Mouse (Mus musculus): ENCODE data around the gene Fam227b.

Fam227b gene

DNA sequence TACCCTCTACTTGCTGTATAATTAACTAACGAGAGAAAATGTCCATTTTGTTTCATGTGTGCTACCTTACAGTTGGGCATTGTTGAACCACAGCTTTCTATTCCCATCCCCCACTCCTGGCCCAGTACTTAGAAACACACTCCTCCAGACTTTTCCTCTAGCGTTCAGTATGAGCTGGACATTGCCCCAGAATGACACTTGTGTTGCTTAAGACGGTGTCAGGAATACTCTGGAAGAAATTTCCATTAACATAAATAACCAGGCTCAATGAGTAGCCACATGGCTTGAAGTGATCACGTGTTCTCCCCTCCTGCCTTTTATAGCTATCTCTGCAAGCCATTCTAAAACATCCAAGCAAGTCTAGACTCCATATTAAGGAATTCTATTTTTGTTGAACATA, 91.2 kb downstream of the Fam227b start:
- no peak for DNase-seq

DNA sequence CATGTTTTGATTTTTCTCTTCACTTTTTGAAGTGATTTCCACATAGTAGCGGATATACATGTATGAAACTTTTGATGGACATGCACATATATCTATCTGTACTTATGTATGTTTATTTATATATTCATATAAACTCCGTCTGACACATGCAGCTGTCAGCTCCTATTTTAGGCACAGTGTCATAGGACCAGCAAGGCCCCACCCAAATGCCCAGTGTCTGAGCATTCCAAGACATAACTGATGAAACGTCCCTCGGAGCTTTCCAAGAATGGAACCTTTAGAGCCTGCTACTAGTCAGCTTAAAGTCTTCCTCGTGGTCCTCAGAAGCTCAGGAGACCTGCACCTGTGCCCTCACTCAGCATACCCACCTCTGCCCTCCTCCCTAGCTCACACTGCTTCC, 98.1 kb downstream of the Fam227b start:
- DNase-seq, result no peak

DNA sequence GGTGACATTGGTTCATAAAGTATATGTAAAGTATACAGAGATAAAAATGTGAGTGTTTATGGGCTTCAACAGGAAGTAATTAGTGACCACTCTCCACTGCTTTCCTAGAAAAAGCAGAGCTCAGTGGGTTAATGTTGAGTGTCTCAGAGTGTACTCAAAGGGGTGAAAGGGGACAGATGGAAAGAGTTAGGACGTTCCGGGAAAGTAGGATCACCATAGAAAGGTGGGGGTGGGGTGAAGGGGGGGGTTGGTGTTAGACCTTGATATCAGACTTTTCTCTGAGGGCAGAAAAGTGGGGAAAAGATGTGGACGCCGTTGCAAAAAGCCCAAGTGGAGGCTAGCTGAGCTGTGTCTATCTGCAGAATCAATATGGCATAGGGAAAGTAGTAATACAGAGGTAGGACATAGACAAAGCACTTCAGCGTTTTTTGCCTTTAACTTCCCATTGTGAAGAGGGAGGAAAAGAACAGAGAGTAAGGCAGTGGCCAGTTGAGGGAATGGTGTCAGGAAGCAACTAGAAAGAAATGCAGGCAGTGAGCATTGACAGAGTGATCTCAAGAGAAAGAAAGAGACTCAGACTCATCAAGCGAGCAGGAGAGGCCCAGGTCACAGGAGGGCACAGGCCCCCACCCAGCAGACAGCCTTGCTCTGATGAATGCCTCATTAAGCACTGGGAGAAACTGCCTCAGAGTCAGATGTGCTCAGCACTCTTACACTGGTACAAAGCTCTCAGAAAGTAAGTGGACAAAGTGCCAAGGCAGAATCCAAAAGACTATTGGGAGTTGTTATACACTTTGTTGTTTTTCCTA, 98.9 kb downstream of the Fam227b start:
- DNase-seq, result no peak

DNA sequence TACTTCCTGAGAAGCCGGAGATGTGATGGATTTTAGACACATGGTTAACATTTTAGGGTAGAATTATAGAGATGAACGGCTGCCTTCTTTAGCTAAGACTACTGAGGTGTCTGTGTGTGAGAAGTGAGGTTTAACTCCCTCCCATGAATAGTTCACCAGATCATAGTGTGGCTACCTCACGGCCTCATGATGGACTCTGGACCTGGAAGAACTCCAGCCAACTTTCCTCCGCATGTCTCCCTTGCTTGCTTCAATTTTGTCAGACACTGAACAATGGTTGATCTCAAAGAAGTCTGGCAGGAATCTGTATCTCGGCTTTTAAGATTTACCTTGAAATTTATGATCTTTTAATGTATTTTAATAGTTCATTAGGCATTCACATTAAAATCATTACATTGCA, 106.2 kb downstream of the Fam227b start:
- no peak for DNase-seq

DNA sequence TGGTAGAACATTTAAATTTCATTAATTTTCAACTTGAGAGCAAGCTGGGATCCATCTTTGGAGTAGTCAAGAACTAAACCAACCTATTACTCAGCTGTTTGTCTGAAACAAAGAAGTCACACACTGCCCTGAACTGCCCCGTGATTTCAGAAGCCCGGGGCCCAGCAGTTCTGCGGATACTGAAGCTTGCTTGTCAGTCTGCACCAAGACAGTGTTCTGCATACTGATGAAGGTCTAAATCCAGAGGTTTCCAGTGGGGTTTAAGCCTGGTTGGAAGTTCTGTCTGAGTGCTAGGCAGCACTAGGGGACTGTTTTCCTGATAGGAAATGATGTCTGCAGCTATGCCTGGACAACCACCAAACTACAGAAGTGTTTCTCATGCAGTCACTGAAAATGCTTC, 109.1 kb downstream of the Fam227b start:
- DNase-seq, result no peak

DNA sequence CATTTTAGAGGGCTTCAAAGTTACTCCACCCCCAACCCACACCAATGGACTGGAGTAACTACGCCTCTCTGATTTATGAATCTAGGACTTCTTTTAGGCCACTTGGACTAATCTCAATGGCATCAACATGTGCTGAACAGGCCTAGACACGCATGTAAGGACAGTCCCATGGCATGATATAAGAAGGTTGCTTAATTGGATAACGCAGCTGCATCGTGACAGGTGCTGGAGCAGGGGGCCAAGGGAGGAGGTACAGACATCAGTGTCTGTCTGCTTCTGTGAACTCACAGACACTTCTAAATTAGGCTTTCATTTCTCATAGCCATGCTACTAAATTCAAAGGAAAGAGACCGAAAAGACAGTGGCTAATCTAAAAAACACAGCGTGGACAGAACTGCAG, 110.6 kb downstream of the Fam227b start:
- no peak for DNase-seq

DNA sequence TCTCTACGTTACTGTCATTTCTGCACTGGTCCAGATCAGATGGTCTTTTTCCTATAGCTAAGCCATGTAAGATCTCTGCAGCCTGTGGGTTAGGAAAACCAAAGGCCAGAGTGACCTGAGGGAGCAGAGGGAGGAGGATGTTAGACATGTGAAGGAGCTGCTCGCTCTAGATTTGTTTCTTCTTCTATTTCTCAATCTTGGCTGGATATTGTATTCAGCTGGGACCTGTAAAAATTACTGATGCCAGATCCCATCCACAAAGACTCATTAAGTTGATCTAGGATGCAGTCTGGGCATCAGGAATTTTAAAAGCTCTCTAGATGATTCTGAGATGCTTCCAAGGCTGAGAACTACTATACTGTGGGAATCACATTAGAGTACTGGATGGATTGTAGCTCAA, 111.2 kb downstream of the Fam227b start:
- no peak for DNase-seq

DNA sequence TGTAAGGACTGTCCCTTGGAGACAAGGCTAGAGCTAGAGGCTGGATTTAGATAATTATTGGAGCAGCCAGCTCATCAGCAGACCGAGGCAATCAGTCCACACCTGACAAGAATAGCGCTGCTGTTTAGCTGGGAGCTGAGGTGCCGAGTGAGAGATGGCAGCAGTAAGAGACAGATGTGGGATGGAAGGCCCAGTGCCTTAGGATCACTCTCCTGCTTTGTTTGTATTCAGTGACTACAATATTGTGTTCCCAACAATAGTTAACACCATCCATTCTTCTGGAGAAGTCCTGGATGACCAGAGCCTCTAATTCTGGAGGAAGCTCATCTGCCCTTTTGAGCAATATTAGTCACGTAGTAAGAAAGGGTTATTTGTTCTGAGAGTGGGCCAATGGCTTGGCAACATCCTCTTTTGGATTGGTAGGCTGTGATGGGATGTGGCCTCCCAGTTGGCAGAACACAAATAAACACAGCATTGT, 112.4 kb downstream of the Fam227b start:
- DNase-seq, result no peak

DNA sequence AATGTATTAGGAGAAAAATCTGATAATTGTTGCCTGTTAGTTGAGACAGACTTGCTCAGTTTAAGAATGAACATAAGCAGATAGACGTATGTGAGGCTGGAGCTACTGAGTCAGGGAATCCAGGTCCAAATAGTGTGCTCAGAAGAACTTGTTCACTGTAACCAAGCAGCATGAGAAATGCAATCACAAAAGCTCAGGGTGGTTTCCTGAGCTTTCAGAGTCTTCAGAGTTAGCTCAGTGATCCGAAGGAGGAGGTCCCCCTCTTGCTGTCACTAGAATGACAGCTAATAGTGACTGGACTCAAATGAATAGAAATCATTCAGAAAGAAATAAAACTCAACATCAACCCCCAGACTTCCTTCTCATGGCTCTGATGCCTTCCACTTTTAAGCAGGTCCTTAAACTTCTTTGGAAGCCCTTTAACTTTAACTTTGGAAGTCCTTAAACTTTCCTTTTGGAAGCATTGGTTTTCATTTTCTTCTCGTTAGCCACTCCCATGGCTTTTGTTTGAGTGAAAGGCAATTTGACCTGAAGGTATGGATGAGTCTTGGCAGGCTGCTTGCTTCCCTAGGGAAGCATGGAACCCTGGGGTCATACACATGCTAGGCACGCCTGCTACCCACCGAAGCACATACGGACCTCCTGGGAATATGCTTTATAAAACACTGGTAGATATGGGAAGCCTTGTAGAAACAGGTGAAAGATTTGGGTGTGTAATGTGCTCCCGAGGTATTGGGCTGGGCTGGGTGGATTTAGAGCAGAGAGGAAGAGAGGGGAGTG, 113.4 kb downstream of the Fam227b start:
- DNase-seq, result no peak

DNA sequence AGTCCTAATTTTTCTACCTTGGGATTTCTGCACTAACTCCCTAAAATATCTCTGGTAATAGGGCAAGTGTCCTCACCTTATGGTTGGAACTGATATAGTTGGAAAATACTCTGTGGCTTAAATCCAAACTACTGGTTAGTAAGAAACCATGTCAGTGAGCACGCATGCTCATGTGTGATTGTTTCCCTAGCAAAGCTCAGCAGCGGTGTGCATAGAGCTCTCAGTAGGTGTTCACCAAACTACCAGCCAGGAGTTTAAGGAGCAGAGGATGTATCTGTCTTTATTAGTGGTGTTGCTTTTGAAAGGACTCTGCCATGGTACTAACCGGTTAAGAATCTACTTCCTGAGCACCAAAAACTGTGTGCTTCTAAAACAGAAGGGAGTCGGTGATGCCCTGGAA, 115.7 kb downstream of the Fam227b start:
- DNase-seq, result no peak

DNA sequence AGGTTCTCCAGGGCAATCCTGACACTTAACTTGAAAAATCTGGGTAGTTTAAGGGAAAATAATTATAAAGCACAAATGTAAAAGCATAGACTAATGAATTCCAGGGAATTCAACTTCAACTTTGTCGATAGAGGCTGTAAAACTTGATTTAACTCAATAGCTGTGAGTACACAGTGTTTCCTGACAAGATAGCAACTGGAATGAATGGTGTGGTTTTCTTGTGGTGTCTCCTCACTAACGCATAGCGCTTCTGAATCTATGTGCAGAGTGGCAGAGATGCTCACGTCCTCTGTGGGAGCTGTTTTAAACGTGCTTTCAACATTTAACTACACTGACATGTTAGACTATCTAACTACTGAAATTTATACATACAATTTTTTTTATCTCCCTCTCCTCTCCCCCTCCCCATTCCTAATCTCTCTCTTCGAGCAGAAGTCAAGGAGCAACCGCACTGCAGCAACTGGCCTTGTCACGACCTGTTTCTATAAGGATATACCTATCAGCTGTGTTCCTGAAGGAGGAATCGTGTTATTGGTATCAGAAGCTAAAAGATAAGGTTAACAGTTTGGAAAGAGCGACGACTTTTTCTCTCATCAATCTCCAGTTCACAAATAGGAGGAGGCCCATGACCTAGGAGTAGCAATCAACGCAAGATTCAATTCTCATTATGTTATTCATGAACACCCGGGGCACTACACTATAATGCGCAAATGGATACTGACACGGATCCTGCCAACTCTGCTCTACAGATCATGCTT, 116.6 kb downstream of the Fam227b start:
- DNase-seq, result no peak

DNA sequence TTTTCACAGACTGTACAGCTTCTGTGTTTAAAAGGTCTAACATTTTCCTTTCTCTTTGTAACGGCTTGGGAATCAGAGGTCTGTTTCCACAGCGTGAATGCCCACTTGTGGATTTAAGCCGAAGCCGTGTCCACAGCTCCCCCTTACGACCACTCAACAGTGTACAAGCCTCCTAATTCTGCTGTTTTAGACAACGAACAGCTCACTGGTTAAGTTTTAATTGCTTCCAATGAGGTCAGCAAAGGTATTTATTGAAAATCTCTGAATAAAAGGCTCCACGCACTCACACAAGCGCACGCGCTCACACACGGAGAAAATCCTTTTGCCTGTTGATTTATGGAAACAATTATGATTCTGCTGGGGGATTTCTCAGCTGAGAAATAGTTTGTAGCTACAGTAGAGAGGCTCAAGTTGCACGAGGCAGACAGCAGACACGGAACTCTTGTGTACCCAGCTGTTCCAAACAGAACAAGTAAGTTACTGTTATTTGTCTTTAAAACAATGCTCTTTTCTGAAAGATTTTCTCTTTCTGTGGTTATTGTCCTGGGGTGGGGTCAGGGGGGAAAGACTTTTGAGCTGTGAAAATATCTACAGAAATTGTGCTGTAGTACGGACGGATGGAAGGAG, 117.3 kb downstream of the Fam227b start, which contains the start of gene Fgf7:
Gene Fgf7, plus strand, starts transcription at position 280 of the 627 bp plus-strand sequence.
- DNase-seq, result no peak

DNA sequence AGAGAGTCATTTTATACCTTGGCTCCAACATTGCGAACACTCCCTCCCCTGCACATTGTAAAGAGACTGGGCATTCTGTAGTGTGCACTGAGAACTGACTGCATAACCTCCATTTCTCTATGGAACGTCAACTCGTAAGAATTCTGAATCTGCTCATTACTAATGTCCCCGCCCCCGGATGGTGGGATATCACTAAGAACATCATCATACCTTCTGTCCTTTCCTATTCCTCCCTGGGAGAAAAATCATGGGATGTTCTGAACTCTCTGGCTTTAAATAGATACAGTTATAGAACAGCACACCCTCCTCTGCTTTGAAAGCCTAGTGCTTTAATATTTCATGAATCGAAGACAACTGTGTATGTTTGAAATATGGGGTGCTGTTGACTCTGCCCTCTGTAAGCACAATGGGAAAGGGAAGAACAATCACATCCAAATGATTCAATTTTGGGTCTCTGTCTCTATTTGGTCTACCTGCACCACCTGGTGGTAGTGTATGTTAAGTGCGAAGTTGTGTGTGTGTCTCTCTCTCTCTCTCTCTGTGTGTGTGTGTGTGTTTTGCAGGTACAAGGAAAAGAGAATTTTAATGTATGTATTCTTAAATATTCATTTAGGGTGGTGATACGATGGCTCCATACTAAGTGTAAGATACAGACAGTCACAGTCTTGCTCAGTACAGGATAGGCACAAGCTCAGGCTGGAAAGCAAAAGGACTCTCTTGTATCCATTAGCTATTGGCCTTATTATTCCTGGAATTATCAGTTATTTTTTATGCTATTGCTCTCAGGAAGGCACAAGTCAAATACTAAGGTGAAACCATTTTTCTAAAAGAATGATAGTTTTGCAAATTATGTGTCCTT, 118.5 kb downstream of the Fam227b start:
- DNase-seq, result peak; percentile 3

DNA sequence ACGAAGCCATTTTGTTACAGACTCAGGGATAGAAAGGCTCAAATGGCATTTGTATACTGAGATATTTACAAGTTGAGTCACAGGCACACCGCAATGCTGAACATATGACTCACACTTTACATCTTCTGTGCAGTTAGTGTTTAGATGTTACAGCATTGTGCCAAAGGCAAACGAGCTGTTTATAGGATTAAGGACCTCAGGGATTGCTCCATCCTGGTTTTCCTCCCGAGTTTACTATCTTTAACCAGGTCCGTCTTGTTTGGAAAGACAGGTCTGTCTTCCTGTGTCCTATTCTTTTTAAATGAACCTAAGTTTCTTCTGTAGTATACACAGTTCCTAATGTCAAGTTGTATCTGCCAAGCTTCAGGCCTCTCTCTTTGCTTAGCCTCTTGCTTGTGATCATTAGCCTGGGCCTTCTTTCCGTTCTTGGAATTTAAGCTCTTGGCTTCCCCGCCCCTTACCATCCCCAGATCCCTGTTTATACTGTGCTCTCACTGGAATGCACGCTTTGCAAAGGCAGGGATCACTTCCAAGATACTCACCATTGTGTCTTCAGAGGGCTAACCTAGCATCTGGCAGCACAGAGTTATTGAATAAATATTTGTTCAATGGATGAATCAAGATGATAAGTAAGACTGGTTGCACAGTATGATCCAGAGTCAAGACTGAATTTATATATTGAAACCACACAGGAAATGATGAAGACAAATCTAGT, 120.5 kb downstream of the Fam227b start:
- DNase-seq, result no peak

DNA sequence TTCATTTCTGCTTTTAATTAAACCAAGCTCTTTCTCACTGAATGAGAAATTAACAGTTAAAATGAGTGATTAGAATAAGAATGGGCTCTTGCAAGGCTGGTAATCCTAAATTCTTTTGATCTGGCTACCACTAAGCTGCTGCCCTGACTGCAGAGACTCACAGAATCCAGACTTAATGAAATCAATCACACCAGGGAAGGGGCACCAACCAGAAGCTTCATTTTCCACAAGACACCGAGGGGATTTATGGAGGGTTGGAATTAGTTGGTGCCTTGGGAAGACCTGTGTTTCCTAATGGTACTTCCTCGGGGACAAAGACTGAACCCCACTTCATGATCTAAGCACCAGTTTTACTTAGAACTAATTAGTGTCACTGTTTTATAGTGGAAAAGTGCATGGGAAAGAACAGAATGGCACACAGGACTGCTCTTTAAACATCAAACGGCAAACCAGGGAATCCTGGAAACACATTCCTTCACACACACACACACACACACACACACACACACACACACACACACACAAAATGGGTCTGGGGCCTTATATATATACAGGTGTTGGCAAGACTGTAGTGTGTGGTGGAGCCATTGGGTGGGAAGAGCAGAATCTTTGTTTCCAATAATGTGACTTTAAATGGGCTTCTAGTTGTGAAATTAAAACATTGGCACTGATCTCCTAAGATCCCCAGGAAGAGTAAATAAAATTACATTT, 135.9 kb downstream of the Fam227b start:
- no peak for DNase-seq

DNA sequence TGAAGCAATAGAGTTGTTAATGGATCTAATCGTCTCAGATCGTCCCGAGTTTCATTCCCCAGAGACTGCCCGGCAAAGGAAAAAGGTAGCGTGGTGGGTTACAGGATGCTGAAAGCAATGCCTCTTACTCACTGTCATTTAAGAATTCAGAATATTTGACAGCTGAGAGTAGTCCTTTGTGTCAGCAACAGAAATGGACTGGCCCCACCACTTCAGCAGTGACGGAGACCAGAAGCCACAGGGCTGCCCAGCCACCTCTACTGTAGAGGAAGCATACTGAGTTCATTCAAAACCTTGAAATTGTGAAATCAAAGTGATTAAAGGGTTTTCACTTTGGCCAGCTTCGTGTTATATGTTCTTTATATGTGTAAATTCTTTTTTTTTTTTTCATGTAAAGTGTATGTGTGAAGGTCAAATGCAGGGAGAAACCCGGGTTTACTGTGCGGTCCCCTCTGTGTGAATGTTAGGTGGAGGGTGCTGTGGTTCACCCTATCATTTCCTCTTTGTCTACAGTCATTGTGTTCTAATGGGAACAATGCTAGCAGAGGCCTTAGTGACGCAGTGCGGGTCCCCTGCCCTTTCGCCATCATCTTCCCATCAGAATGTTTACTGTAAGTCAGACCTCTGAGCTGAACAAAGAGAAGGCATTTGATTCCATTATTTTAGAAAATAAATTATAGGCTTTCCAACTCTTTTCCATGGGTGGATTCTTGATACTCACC, 136.7 kb downstream of the Fam227b start:
- no peak for DNase-seq

DNA sequence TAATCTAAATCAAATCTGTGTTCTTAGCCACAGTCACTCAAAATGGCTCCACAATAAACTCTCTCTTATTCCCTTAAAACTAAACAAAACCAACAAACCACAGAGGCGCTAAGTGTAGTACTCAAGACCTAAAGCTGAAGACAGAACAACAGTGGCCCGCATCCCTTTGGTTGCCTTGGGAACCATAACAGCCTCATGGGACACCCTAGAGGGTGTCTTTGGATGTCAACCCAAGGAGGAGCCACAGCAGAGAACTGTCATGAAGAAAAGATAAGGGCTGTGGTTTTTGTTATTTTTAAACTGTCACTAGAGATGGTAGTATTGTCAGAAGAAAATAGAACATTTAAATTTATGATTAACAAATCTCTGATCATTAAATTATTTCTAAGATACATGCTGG, 145.1 kb downstream of the Fam227b start:
- DNase-seq, result no peak

DNA sequence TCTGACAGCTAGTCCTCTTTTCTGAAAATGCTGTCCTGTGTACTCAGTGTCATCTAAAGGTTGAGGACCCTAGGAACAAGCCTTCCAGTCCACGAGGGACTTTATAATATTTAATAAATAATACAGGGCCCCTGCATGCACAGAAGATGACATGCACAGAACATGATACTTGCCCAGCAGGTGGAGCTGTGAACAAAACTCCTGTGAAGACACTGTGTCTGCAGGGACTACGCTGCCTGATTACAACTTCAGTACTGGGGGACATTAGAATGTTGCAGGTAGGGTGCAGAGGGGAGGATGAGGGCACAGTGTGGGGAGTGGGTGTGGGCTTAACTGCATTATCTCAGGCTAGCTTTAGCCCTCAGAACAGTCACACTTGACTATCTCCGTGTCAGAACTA, 145.7 kb downstream of the Fam227b start:
- DNase-seq, result peak; percentile 35

DNA sequence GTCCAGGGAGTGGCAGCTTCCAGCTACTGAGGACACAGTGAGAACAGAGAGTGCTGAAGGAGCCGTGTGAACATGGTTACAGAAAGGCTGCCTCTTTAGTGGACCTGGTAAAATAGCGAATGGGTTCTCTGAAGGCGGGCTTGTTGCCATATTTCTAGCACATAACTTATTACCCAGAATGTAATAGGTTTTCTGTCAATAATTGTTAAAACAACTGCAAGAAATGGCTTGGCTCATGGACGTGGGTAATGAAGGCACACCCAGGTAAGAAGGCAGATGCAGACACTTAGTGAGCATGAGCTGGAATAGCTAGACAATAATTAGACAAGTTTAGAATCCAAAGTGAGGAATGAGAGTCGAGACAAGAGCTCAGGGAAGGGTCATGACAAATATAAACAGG, 149.5 kb downstream of the Fam227b start:
- no peak for DNase-seq

DNA sequence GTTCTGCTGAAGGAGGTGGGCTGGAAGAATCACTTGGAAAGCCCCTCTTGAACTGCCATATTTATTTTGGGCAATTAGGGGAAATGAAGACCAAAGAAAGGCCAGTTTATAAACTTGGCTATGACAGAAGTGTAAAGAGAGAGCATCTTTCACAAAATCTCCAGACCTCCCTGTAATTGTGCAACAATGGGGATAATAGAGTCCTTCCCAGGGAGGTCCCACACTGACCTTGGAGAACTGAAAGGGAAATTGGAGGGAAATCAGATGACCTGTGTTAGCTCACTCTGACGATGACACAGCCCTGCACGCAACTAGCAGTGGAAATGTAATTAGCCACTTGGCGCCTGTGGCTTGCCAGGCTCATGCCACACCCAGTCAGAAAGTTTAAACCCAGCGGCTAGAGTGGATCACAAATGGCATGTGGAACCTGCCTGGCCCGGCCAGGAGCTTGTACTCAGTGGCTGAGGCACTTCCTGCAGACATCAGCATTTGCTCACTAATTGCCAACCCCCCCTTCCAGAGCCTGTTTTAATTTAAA, 175.9 kb downstream of the Fam227b start:
- DNase-seq, result no peak

Data from thymus, postnatal 25 days (tissue).